Mouse (Mus musculus): ENCODE measurements around the gene Calm1. TPM values are rescaled to one million over a fixed set of nuclear protein-coding genes. Genes with fewer than 3 reads are reported as not detected.
"Not testable (repeated sequence)": the region's sequence is repeated elsewhere in the genome, so short reads cannot be mapped to it uniquely, and the experiment has no call there.

Calm1 gene
- total RNA-seq (2021): 100 to 1,000 TPM; 404 to 437 TPM
- polyA plus RNA-seq (2012; rRNA removed): 370 and 455 TPM in 2 replicates
- long read RNA-seq, full-length matches to known transcripts: 654 of 695 reads
- long read RNA-seq, partial matches to known transcripts: 5 of 695 reads
- long read RNA-seq, other reads (novel, unspliced or antisense): 36 of 695 reads

DNA sequence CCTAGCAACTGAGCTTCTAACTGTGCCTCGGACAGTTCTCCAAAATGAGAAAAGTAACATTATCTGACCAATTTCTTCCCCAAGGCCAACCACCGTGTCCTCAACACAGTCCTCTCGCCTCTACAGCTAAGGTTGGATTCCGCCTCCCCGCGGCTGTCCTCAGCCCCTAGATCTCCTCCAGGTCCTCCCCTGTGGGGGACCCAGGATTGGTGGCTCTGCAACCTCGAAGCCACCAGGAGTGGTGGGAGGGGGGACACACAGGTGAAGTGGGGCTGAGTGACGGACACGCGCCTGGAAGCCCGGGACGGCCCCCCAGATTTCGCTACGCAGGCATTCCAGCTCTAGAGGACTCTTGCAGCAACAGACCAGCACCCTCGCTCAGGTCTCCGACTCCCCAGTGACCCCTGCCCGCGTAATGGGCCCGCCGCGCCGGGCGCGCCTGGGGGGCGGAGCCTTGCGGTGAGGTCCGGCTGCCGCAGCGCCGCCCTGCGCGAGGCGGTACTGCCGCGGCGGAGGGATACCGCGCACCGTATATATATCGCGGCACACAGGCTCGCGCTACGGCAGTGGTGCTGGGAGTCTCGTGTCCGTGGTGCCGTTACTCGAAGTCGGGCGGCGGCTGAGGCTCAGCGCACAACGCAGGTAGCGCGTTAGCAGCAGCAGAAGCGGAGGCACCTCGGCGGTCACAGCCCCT lies at the start of gene Calm1:
TSS of gene Calm1 (plus strand) at position 469 of the 694 bp plus-strand sequence.
- peak; percentile 96 for DNase-seq

DNA sequence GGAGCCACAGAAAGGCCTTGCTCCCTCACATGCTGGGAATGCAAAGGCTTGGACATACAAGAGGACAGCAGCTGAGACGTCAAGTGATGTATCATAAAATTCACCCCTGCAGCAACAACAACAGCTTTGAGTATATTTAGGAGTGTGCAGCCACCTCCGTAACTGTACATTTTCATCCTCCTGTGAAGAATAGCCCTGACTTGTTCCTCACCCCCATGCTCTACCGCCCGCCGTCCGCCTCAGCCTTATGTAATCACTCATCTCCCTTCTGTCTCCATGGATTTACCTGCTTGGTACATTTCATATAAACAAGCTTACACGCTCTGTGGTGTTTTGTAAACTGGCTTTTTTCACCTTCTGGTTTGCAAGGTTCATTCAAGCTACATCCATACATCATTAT lies 46.8 kb upstream of the Calm1 start:
- no peak for DNase-seq

DNA sequence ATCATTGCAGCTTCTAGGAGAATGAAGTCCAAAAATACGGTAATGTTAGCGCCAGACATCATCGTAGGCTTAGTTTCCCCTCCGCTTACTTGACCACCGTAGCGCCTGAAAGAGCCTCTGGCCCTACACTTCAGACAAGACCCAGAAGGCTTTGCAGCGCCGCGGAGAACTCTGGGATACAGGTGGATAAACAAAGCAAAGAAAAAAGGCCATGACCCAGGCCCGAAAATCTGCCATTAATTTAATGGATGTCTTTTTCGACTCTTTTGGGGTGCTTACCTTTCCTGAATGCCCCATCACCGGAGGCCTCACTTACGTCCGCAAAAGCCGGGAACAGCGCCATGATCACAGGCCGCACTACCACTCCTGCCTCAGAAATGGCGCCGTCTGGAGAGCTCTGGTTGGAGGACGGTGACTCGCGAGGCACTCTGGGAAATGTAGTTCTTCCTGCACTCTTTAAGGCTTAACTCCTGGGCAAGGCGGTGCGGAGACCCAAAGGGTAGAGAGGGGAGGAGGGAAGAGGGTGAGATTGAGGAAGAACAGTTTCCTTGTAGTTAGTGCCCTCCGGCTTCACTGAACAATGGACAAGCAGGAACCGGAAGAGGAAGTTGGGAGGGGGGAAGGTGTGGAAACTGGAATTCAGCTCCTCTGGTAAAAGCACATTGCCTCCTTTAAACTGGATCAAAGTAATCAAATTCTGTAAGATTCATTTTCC lies 39.8 kb upstream of the Calm1 start, which contains the start of gene Nrde2:
TSS of gene Nrde2 (minus strand) at position 393 of the 715 bp plus-strand sequence.
- peak; percentile 93 for DNase-seq

DNA sequence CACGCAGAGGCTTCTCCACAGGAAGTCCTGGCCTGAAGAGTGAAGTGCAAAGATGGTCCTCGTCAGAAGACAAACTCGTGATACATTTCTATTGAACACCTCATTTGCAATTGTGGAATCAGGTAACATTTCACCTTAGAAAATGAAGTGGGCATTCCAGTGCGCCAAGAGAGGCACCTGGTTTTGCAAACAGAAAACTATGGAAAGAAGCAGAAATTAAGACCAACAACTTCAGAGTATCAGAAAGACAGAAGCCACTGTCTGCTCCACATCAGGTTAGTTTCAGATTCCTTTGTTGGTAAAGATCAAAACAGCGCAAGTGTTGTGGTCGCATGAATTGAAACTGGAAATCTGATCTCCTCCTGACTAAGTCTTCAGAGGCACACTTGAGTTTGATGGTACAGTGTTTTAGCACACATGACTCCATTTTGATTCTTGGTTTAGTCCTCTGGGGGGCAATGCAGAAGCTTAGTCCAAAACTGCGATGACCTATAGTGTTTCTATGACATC lies 34.2 kb upstream of the Calm1 start:
- no peak for DNase-seq

GRCm38 (mm10) chr12:100166177-100166576 lies 33.1 kb upstream of the Calm1 start:
- no peak for DNase-seq

GRCm38 (mm10) chr12:100166939-100167338 lies 32.3 kb upstream of the Calm1 start:
- DNase-seq: no peak

GRCm38 (mm10) chr12:100167502-100167901 lies 31.7 kb upstream of the Calm1 start:
- DNase-seq: no peak

DNA sequence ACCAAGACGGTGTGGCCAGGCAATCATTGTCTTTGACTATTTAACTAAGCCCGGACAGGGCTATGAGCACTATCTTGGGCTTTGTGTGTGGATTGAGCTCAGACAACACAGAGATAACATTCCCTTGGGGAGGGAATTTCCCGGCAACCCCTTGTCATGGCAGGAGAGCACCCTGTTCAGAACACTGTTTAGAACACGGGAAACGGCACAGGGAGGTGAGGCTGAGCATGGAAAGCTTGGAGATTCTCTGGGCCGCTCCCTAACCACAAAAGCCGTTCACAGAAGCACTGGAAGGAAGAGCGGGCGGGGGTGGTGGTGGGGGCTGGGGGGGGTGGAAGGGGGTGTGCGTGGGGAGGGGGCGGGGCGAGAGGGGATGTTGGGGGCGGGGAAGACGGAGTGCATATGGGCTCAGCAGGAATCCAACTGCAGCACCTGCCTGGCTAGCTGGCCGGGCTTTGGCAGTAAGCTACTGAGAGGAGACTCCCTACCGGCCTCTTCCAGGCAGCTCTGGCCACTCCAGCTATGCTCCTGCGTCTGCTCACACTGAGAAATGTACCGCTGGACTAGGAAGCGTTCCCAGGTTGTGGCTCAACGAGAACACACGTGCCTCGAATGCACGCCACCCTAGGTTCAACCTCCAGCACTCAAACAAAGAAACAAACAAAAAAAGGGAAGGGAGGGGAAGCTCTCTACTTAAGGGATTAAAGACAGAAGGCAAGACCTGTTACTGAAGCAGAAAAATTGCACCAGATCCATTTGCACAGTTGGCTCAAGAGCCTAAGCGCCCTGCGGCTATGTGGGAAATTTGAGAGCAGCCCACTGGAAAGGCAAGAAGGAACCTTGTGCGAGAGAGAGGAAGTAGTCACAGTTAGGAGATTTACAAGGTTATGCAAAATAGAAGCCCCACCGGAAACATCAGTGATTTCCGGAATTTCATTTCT lies 31.0 kb upstream of the Calm1 start:
- DNase-seq: peak; percentile 30

DNA sequence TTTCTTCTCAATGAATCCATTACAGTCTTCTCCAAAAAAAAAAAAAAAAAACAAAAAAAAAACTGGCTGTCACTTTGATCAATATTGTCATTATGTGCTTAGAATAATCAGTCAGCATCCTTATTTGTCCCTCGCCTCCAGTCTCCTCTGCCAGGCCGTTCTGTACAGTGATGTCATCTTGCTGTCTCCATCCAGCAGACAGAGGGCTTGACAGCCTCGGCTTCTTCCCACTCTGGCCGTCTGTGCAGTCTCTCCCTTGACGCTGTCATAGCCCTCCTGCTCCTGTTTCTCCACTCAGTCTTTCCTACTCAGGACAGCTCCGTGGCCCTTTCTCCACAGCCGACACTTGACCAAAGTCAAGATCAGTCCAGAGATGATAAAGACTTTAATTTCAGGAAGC lies 26.8 kb upstream of the Calm1 start:
- no peak for DNase-seq

- no peak for DNase-seq
Observed at GRCm38 (mm10) chr12:100176469-100177056, 22.7 kb upstream of the Calm1 start.

DNA sequence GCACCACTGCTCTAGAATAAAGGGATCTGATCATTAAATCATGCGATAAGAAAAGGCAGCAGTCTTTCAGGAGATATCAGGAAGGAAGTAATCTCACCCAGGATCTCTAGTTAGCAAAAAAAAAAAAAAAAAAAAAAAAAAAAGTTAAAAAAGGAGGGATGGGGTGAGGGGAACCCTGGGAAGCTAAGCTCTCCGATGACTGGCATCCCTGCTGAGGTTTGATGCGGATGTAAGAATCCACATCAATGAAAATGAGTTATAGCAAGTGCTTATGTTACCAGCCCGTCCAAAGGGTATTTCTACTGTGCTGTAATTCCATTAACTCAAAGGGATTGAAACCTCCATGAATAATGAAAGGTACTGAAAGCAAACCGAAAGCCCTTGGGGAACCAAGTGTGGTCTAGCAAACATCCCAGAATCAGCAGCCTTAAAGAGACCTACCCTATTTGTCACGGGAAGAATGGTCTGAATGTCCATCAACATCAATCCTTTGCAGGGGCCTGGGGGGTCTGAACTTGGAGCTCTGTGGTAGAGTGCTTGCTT lies 20.3 kb upstream of the Calm1 start:
- DNase-seq: no peak

- DNase-seq: no peak
Observed at GRCm38 (mm10) chr12:100180802-100181201, 18.4 kb upstream of the Calm1 start.

GRCm38 (mm10) chr12:100182676-100183075 lies 16.6 kb upstream of the Calm1 start:
- DNase-seq: no peak

GRCm38 (mm10) chr12:100183970-100184369 lies 15.3 kb upstream of the Calm1 start:
- DNase-seq: no peak

DNA sequence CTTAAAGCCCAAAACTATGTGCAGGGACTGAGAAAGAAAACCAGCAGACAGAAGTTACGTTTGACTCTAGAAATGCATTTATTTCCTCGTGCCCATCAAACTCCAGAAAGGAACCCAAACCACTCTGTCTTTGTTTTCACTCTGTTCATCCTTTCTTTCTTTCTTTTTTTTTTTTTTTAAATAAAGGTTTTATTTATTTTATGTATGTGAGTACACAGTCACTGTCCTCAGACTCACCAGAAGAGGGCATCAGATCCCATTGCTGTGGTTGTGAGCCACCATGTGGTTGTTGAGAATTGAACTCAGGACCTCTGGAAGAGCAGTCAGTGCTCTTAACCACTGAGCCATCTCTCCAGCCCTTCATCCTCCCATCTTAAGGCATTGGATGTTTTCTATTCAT lies 14.3 kb upstream of the Calm1 start:
- not testable (repeated sequence) for DNase-seq

DNA sequence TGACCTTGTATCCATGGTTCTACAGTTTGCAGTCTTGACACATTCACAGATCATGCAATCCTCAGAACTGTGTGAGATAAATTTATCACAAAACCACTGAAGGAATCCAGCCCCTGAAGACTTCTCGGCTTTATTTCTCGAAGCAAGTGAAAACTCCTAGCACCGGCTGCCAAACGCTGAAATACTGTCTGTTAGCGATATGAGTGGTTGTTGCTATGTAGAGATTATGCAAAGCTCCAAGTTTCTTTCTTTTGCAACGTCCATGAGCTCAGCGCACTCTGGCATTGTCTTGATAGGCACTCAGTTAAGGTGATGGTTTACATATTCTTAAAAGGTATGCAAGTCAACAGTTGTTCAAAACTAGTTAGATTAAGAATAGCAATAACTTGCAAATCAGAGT lies 13.3 kb upstream of the Calm1 start:
- DNase-seq: no peak

DNA sequence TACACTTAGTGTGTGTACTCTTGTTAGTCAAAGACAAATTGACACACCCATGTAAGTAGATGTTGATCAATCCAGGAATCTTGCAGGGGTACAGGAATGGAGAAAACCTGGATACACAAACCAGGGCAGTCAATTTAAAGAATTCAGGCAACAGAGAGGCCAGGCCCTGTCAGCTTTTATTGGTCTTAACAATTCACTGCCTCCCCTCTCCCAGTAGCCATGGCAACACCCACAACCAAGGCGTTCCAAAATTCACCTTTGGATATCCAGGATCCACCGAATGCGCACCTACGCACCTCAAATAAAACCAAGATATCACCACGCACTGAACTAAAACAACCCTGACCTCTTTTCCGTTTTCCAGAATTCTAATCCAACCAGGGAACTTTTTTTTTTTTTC lies 12.9 kb upstream of the Calm1 start:
- DNase-seq: peak; percentile 45

- DNase-seq: peak; percentile 99
Observed at GRCm38 (mm10) chr12:100187013-100187755, 12.1 kb upstream of the Calm1 start.

GRCm38 (mm10) chr12:100187756-100188430 lies 11.3 kb upstream of the Calm1 start:
- DNase-seq: peak; percentile 57

GRCm38 (mm10) chr12:100190802-100191201 lies 8.4 kb upstream of the Calm1 start:
- DNase-seq: no peak
